In genomic region chr2:129471905-129472304, GRCm38 (mm10) we compare ENCODE assay signal across 8 mouse cellular contexts.
DNase-seq lines count a peak whose midpoint lies in the region; ATAC-seq and TF ChIP-seq lines count a peak whose summit lies in the region.

No protein-coding gene starts in this region.

- H3K4me3 ChIP-seq in heart, adult 2 months, result no peak overlapping the region
- H3K4me3 ChIP-seq in neural tube, embryonic 11.5 days (ENCODE audit: low read depth, low read length), result no peak overlapping the region
- no peak overlapping the region for H3K4me3 ChIP-seq in neural tube, embryonic 15.5 days (replicated peaks)

- H3K4me1 ChIP-seq in heart, adult 2 months (ENCODE audit: control insufficient read depth, insufficient read depth, low read length), result no peaks in the 10 kb centered on the region
- H3K4me1 ChIP-seq in neural tube, embryonic 11.5 days (ENCODE audit: control insufficient read depth, insufficient read depth, low read length), result no peaks in the 10 kb centered on the region
- H3K4me1 ChIP-seq in neural tube, embryonic 15.5 days, result no peaks in the 10 kb centered on the region

- ATAC-seq in neural tube, embryonic 11.5 days (ENCODE audit: insufficient read depth, low FRiP score, low TSS enrichment), result no peak
- no peak for ATAC-seq in neural tube, embryonic 15.5 days (ENCODE audit: low FRiP score)

- no peak for TF ChIP-seq POLR2A in heart, adult 2 months (IDR thresholded peaks at IDR 0.05; ENCODE audit: insufficient read depth, low read depth, low read length)

- TF ChIP-seq EP300 in heart, adult 2 months (IDR thresholded peaks at IDR 0.05; ENCODE audit: insufficient read depth, low read depth, low read length), result no peak

- no peak for DNase-seq in heart, adult 2 months
- DNase-seq in heart, adult 11 months, result no peak
- peak; percentile 12 for DNase-seq in neural tube, embryonic 11.5 days (ENCODE audit: low spot score)
- peak; percentile 23 for DNase-seq in c-Kit-positive CD71-positive TER-119-negative erythroid progenitor cells, embryonic 14.5 days (ENCODE audit: low read depth)
- peak; percentile 30 to 53 for DNase-seq in layer of hippocampus, postnatal 10 days (ENCODE audit: low spot score in 2 of 2)
- DNase-seq in telencephalon, adult 2 months (ENCODE audit: low read depth, low spot score), result peak; percentile 35
- no peak for DNase-seq in spleen, adult 12 weeks (ENCODE audit: low spot score)

- no peak overlapping the region for H3K9ac ChIP-seq in heart, adult 2 months (ENCODE audit: low read depth, low read length)
- no peak overlapping the region for H3K9ac ChIP-seq in neural tube, embryonic 11.5 days (ENCODE audit: low read length)
- H3K9ac ChIP-seq in neural tube, embryonic 15.5 days (replicated peaks), result no peak overlapping the region

- no peaks in the 10 kb centered on the region for H3K9me3 ChIP-seq in neural tube, embryonic 11.5 days (ENCODE audit: control insufficient read depth, low read length)
- H3K9me3 ChIP-seq in neural tube, embryonic 15.5 days (replicated peaks), result no peaks in the 10 kb centered on the region

- no peaks in the 10 kb centered on the region for H3K36me3 ChIP-seq in heart, adult 2 months (ENCODE audit: control insufficient read depth, insufficient read depth, low read length)
- H3K36me3 ChIP-seq in neural tube, embryonic 11.5 days (ENCODE audit: control insufficient read depth, insufficient read depth, low read length), result no peaks in the 10 kb centered on the region
- H3K36me3 ChIP-seq in neural tube, embryonic 15.5 days, result no peaks in the 10 kb centered on the region

- TF ChIP-seq CTCF in heart, adult 2 months (IDR thresholded peaks at IDR 0.05), result peak; percentile 65

- WGBS in heart, adult 2 months, result 23% methylated on average over 5 of the region's 5 CpGs
- WGBS in neural tube, embryonic 11.5 days, result 26% methylated on average over 5 of the region's 5 CpGs
- 27% methylated on average over 5 of the region's 5 CpGs for WGBS in neural tube, embryonic 15.5 days

- H3K4me2 ChIP-seq in neural tube, embryonic 11.5 days (ENCODE audit: low read depth), result no peak overlapping the region
- no peak overlapping the region for H3K4me2 ChIP-seq in neural tube, embryonic 15.5 days

- H3K27ac ChIP-seq in heart, adult 2 months, result no peak overlapping the region
- no peak overlapping the region for H3K27ac ChIP-seq in neural tube, embryonic 11.5 days (ENCODE audit: low read depth, low read length)
- no peak overlapping the region for H3K27ac ChIP-seq in neural tube, embryonic 15.5 days (replicated peaks)

- intact Hi-C loops in heart, adult 2 months (cut with DNase I), result no loop called here

- no peaks in the 10 kb centered on the region for H3K79me2 ChIP-seq in heart, adult 2 months (replicated peaks; ENCODE audit: control insufficient read depth, insufficient read depth, low read length)

- H3K27me3 ChIP-seq in heart, adult 2 months (ENCODE audit: control insufficient read depth, insufficient read depth, low read length), result no peaks in the 10 kb centered on the region
- no peaks in the 10 kb centered on the region for H3K27me3 ChIP-seq in neural tube, embryonic 11.5 days (ENCODE audit: control insufficient read depth, insufficient read depth, low read length)
- no peaks in the 10 kb centered on the region for H3K27me3 ChIP-seq in neural tube, embryonic 15.5 days (replicated peaks)

Comparison
In these comparisons a context has a peak if more than half of its experiments do, and no peak if none do; other contexts are left out.
1. DNase-seq: peak in neural tube, embryonic 11.5 days (single experiment), c-Kit-positive CD71-positive TER-119-negative erythroid progenitor cells, embryonic 14.5 days (single experiment), layer of hippocampus, postnatal 10 days (2 of 2) and telencephalon, adult 2 months (single experiment); none in heart, adult 2 months (0 of 2), heart, adult 11 months (single experiment) and spleen, adult 12 weeks (single experiment).